Mouse (Mus musculus) MEL (cell line): ENCODE measurements around the gene Fanci.

ENCODE experiments used
- CTCF ChIP-seq, 3 experiments: IDR thresholded peaks in 2 of 3; conservative IDR thresholded peaks in 1 of 3; 2 replicates each; pipeline ENCODE4 v1.5.1; 2011 to 2012; ENCODE audit warnings: low read length in 3 of 3, low read depth in 2 of 3, mild to moderate bottlenecking in 2 of 3, improper control_type of control experiment in 1 of 3, inconsistent platforms in 1 of 3, mixed read lengths in 1 of 3, moderate library complexity in 1 of 3; ENCODE audit not compliant: control insufficient read depth in 1 of 3, insufficient read depth in 1 of 3, poor library complexity in 1 of 3, severe bottlenecking in 1 of 3
- EP300 ChIP-seq, 2 experiments: IDR thresholded peaks; 2 replicates each; pipeline ENCODE4 v1.6.1; 2011; ENCODE audit warnings: improper control_type of control experiment in 2 of 2, low read length in 2 of 2, low read depth in 1 of 2, mild to moderate bottlenecking in 1 of 2
- MAFK ChIP-seq: IDR thresholded peaks from 2 replicates; pipeline ENCODE4 v1.6.1; 2011; ENCODE audit warnings: low read depth, mild to moderate bottlenecking, low read length, improper control_type of control experiment, borderline replicate concordance
- MAX ChIP-seq: IDR thresholded peaks from 2 replicates; pipeline ENCODE4 v1.6.1; 2011; ENCODE audit warnings: low read length, improper control_type of control experiment
- NELFE ChIP-seq: IDR thresholded peaks from 2 replicates; pipeline ENCODE4 v1.6.1; 2011; ENCODE audit warnings: low read depth, low read length, improper control_type of control experiment
- SIN3A ChIP-seq: IDR thresholded peaks from 2 replicates; pipeline ENCODE4 v1.6.1; 2012; ENCODE audit warnings: low read length, improper control_type of control experiment, inconsistent platforms
- TAL1 ChIP-seq: IDR thresholded peaks from 2 replicates; pipeline ENCODE4 v1.6.1; 2012; ENCODE audit warnings: mild to moderate bottlenecking, inconsistent platforms, low read length, moderate library complexity, mixed read lengths
- ZNF384 ChIP-seq: IDR thresholded peaks from 2 replicates; pipeline ENCODE4 v1.6.1; 2012; ENCODE audit warnings: low read depth, mild to moderate bottlenecking, inconsistent platforms, low read length, improper control_type of control experiment

- TF ChIP-seq CTCF (IDR thresholded peaks at IDR 0.05 in 2 of 3, conservative IDR thresholded peaks at IDR 0.05 in 1 of 3; ENCODE audit: control insufficient read depth in 1 of 3, insufficient read depth in 1 of 3, low read depth in 2 of 3, low read length in 3 of 3, poor library complexity in 1 of 3, severe bottlenecking in 1 of 3) (no peak), SIN3A (no peak), MAFK (no peak), ZNF384 (no peak), TAL1 (no peak), MAX (no peak), EP300 (IDR thresholded peaks at IDR 0.05; ENCODE audit: low read depth in 1 of 2, low read length in 2 of 2) (no peak), NELFE (no peak)
Observed at GRCm38 (mm10) chr7:79369416-79369815, 22.3 kb upstream of the Fanci start.
